Mouse (Mus musculus) CD4-positive, CD25-positive, alpha-beta regulatory T cell, adult 9 weeks (primary cell): Measurements from ENCODE around the gene Kcnj12. TPM values are rescaled to one million over a fixed set of nuclear protein-coding genes. Genes with fewer than 3 reads are reported as not detected.

ENCODE experiments used
- polyA plus RNA-seq: library from polyadenylated mRNA; unstranded; fragments of 100-300 nt; shearing (Covaris generic); gene quantifications from one replicate; pipeline ENCODE4 v1.2.1, GENCODE M21; 2017

The Kcnj12 gene
- not detected for polyA plus RNA-seq

DNA sequence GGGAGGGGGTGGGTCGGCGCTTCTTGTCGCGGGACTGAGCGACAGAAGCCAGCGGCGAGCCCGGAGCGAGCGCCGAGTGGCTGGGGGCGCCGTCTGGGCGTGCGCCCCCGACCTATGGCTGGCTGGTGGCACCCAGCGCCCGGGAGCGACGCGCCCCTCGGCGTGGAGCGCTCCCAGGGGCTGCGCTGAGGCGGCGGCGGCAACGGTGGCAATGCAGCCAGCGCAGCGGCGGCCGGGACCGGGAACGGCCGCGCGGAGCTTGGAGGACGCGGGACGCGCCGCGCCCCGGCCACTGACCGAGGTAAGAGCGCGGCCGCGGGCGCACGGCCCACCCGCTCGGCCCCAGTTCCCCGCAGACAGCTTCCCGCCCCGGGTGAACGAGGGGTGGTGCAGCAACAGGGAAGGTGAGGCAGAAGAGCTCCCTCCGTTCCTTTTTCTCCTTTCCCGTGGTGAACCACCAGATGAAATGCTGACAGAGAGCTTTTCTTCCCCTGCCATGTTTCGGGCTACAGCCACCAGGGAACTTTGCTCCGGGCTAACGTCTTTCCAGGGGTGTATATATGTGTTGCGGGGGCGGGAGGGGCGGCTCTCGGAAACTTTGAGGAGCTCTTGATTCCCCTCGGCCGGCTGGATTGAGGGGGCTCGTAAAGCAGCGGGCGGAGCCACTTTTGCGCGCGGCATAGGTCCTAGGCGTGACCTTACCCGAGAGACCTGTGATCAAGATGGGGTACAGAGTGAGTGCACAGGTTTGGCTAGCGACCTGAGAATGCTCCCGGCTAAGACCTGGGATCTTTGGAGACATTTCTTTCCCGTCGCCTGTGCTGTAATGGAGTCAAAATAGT, at the start of gene Kcnj12:
TSS of gene Kcnj12 (plus strand) at position 15 of the 842 bp plus-strand sequence.

Other genes starting within 250 kb of the Kcnj12 start
- 22.4 TPM for gene Top3a, start 245.2 kb upstream of the Kcnj12 start, polyA plus RNA-seq
- 13.4 TPM for gene Smcr8, start 245.0 kb upstream of the Kcnj12 start, polyA plus RNA-seq
- gene Shmt1, start 210.8 kb upstream of the Kcnj12 start, polyA plus RNA-seq = 27.0 TPM
- 38.9 TPM for gene Dhrs7b, start 191.9 kb upstream of the Kcnj12 start, polyA plus RNA-seq
- gene Tmem11, start 143.3 kb upstream of the Kcnj12 start, polyA plus RNA-seq = 50.9 TPM
- gene Natd1, start 107.8 kb upstream of the Kcnj12 start, polyA plus RNA-seq = 6.9 TPM
- gene Map2k3, start 90.5 kb upstream of the Kcnj12 start, polyA plus RNA-seq = 32.0 TPM
- 65.3 TPM for gene Tnfrsf13b, start 104.2 kb downstream of the Kcnj12 start, polyA plus RNA-seq
- 13.3 TPM for gene Usp22, start 152.5 kb downstream of the Kcnj12 start, polyA plus RNA-seq
- not detected for gene Aldh3a1, start 185.0 kb downstream of the Kcnj12 start, polyA plus RNA-seq
- 53.2 TPM for gene Aldh3a2, start 244.9 kb downstream of the Kcnj12 start, polyA plus RNA-seq